In genomic region chrX:157644700-157645099, GRCm38 (mm10) we compare ENCODE assay signal across 8 mouse cellular contexts. TPM values are rescaled to one million over a fixed set of nuclear protein-coding genes. Genes with fewer than 3 reads are reported as not detected.
"Had no signal": no experiment of that assay in that cellular context is flagged by ENCODE, and none has a peak within 500 bp of the region (broad histone marks: within the 10 kb centered on the region; RNA-seq: fewer than 3 reads in every experiment).

No protein-coding gene starts in this region.

- ATAC-seq: midbrain, embryonic 15.5 days had no signal

- H3K4me3 ChIP-seq: left cerebral cortex, adult 2 months; limb, embryonic 10.5 days; liver, embryonic 15.5 days; lung, embryonic 15.5 days; midbrain, embryonic 15.5 days; neural tube, embryonic 15.5 days had no signal

- H3K4me1 ChIP-seq: limb, embryonic 10.5 days; liver, embryonic 15.5 days; lung, embryonic 15.5 days; midbrain, embryonic 15.5 days; neural tube, embryonic 15.5 days had no signal

RNA-seq across cellular contexts. Expression of gene Smpx, which starts 54.0 kb away (rescaled TPM):
- total RNA-seq: layer of hippocampus, postnatal 25 days; left cerebral cortex, adult 2 months; left cerebral cortex, postnatal 14 days had no signal
- polyA plus RNA-seq: midbrain, embryonic 15.5 days had no signal
